Mouse (Mus musculus) liver, adult 2 months (tissue): ENCODE results near the gene Poldip2. TPM values are rescaled to one million over a fixed set of nuclear protein-coding genes. Genes with fewer than 3 reads are reported as not detected.

ENCODE experiments used
- DNase-seq: peaks from one replicate; pipeline ENCODE4 v3.0.0-alpha.2; 2011; ENCODE audit warnings: low read depth, low spot score; ENCODE audit errors: extremely low read depth
- H3K27ac ChIP-seq: fragments of 200-500 bp; replicated peaks from 2 replicates; pipeline ENCODE4 v1.5.1; 2012; ENCODE audit warnings: low read depth, mild to moderate bottlenecking, control low read depth, inconsistent platforms, low read length; ENCODE audit not compliant: insufficient read depth
- H3K27me3 ChIP-seq: fragments of 200-500 bp; 2 replicates; pipeline ENCODE4 v1.6.1; 2012; ENCODE audit warnings: mild to moderate bottlenecking, moderate library complexity, low read length, inconsistent platforms; ENCODE audit not compliant: control insufficient read depth, insufficient read depth
- H3K36me3 ChIP-seq: fragments of 200-500 bp; 2 replicates; pipeline ENCODE4 v1.6.1; 2012; ENCODE audit warnings: low read length, inconsistent platforms; ENCODE audit not compliant: control insufficient read depth, insufficient read depth
- H3K4me1 ChIP-seq: fragments of 200-500 bp; 2 replicates; pipeline ENCODE4 v1.6.1; 2011; ENCODE audit warnings: low read length; ENCODE audit not compliant: control insufficient read depth, insufficient read depth
- H3K4me3 ChIP-seq: fragments of 200-500 bp; 2 replicates; pipeline ENCODE4 v1.5.1; 2011; ENCODE audit warnings: low read depth, mild to moderate bottlenecking, control low read depth, low read length, moderate library complexity; ENCODE audit not compliant: insufficient read depth
- H3K79me2 ChIP-seq: fragments of 200-500 bp; 2 replicates; pipeline ENCODE4 v1.6.1; 2012; ENCODE audit warnings: inconsistent platforms, mild to moderate bottlenecking, low read length, moderate library complexity; ENCODE audit not compliant: control insufficient read depth, insufficient read depth
- H3K9ac ChIP-seq: fragments of 200-500 bp; 2 replicates; pipeline ENCODE4 v1.6.1; 2012; ENCODE audit warnings: low read depth, mild to moderate bottlenecking, control low read depth, inconsistent platforms, low read length
- CTCF ChIP-seq: fragments of 200-500 bp; IDR thresholded peaks from 2 replicates; pipeline ENCODE4 v1.5.1; 2011; ENCODE audit warnings: low read depth, low read length, control low read depth
- POLR2A ChIP-seq: fragments of 200-500 bp; IDR thresholded peaks from 2 replicates; pipeline ENCODE4 v1.6.1; 2011; ENCODE audit warnings: low read length, control low read depth; ENCODE audit not compliant: insufficient read depth; ENCODE audit errors: extremely low read depth
- WGBS: fragments of 180-500 bp; shearing (Covaris S2); methylation state at CpG from one replicate; pipeline ENCODE4 v1.1.7; 2018; 5-methylcytosine and 5-hydroxymethylcytosine counted together
- polyA plus RNA-seq: library from polyadenylated mRNA; depleted of rRNA; stranded (reverse); fragments of >200 nt; gene quantifications from 2 replicates; pipeline ENCODE4 v1.2.3, GENCODE M21; 2012
- total RNA-seq: library from RNA; depleted of rRNA; stranded (reverse); fragments of >200 nt; gene quantifications from 2 replicates; pipeline ENCODE4 v1.2.3, GENCODE M21; 2014

Poldip2 gene
- total and polyA plus RNA-seq, 2 experiments: 63.5 to 80.9 TPM

GRCm38 (mm10) chr11:78534516-78534915 lies 22.5 kb downstream of the Poldip2 start:
- H3K9ac ChIP-seq: no peak overlapping the region
- no peak for DNase-seq
- H3K4me1 ChIP-seq: peaks cover 11% of the 10 kb centered on the region
- no peak overlapping the region for H3K27ac ChIP-seq
- peak overlapping the region; percentile 81; the same call in 1 of the 2 replicates for H3K4me3 ChIP-seq
- H3K27me3 ChIP-seq: no peaks in the 10 kb centered on the region
- WGBS: 72% methylated on average over 4 of the region's 4 CpGs
- H3K36me3 ChIP-seq: peaks cover 5% of the 10 kb centered on the region; the same call in 1 of the 2 replicates
- no peak for TF ChIP-seq POLR2A
- no peak for TF ChIP-seq CTCF
- peaks cover 15% of the 10 kb centered on the region; the same call in 1 of the 2 replicates for H3K79me2 ChIP-seq

GRCm38 (mm10) chr11:78535376-78536079 lies 23.5 kb downstream of the Poldip2 start:
- Histone ChIP-seq H3K27me3 (no peaks in the 10 kb centered on the region), H3K4me1 (peaks cover 11% of the 10 kb centered on the region), H3K9ac (peak overlapping the region; percentile 81), H3K79me2 (peaks cover 15% of the 10 kb centered on the region; the same call in 1 of the 2 replicates), H3K27ac (peak overlapping the region; percentile 79), H3K4me3 (peak overlapping the region; percentile 81), H3K36me3 (peaks cover 11% of the 10 kb centered on the region)
- 1% methylated on average over 23 of the region's 23 CpGs for WGBS
- peak; percentile 75 for DNase-seq
- no peak for TF ChIP-seq CTCF
- no peak for TF ChIP-seq POLR2A

GRCm38 (mm10) chr11:78536080-78536689 lies 24.2 kb downstream of the Poldip2 start, which contains the start of the genes Tnfaip1 and Ift20:
Gene Tnfaip1 (minus strand): TSS chr11:78536332.
Gene Ift20 (plus strand): TSS chr11:78536361.
- H3K9ac ChIP-seq: peak within 1 kb of the TSS; percentile 87
- peaks cover 11% of the 10 kb centered on the region for H3K4me1 ChIP-seq
- WGBS: under 1% methylated on average over 52 of the region's 52 CpGs
- peaks cover 16% of the 10 kb centered on the region for H3K36me3 ChIP-seq
- TF ChIP-seq CTCF (no peak), POLR2A (peak; percentile 77)
- no peaks in the 10 kb centered on the region for H3K27me3 ChIP-seq
- peaks cover 15% of the 10 kb centered on the region; the same call in 1 of the 2 replicates for H3K79me2 ChIP-seq
- DNase-seq: peak; percentile 98
- peak within 1 kb of the TSS; percentile 86 for H3K4me3 ChIP-seq
- H3K27ac ChIP-seq: peak within 1 kb of the TSS; percentile 79

- no peaks in the 10 kb centered on the region for H3K27me3 ChIP-seq
- under 1% methylated on average over 14 of the region's 14 CpGs for WGBS
- no peak for TF ChIP-seq POLR2A
- no peak for TF ChIP-seq CTCF
- peaks cover 19% of the 10 kb centered on the region for H3K36me3 ChIP-seq
- peak overlapping the region; percentile 87 for H3K9ac ChIP-seq
- H3K27ac ChIP-seq: peak overlapping the region; percentile 76
- H3K4me3 ChIP-seq: peak overlapping the region; percentile 86
- peaks cover 15% of the 10 kb centered on the region; the same call in 1 of the 2 replicates for H3K79me2 ChIP-seq
- no peak for DNase-seq
- peaks cover 11% of the 10 kb centered on the region for H3K4me1 ChIP-seq
These were observed 24.7 kb downstream of the Poldip2 start for GRCm38 (mm10) chr11:78536690-78537084.

GRCm38 (mm10) chr11:78540358-78540757 lies 28.4 kb downstream of the Poldip2 start:
- DNase-seq: peak; percentile 65
- H3K36me3 ChIP-seq: peaks cover 29% of the 10 kb centered on the region
- no peaks in the 10 kb centered on the region for H3K27me3 ChIP-seq
- peaks cover 13% of the 10 kb centered on the region for H3K4me1 ChIP-seq
- H3K27ac ChIP-seq: no peak overlapping the region
- TF ChIP-seq CTCF: no peak
- no peak for TF ChIP-seq POLR2A
- H3K4me3 ChIP-seq: no peak overlapping the region
- H3K79me2 ChIP-seq: peaks cover 17% of the 10 kb centered on the region; the same call in 1 of the 2 replicates
- 42% methylated on average over 3 of the region's 3 CpGs for WGBS
- no peak overlapping the region for H3K9ac ChIP-seq
